Mouse (Mus musculus): Measurements from ENCODE around the gene Rnaseh2b. TPM values are rescaled to one million over a fixed set of nuclear protein-coding genes. Genes with fewer than 3 reads are reported as not detected.

The Rnaseh2b gene
- total and polyA plus RNA-seq, 2 experiments from 2014 or later = 21.3 to 40.3 TPM

GRCm38 (mm10) chr14:62353372-62353771 lies 61.0 kb downstream of the Rnaseh2b start:
- Histone ChIP-seq H3K36me3 (ENCODE audit: insufficient read depth) (no peaks in the 10 kb centered on the region), H3K27me3 (ENCODE audit: insufficient read depth, low read length) (no peaks in the 10 kb centered on the region), H3K9ac (no peak overlapping the region), H3K4me2 (ENCODE audit: low read depth) (no peak overlapping the region), H3K4me1 (ENCODE audit: insufficient read depth) (no peaks in the 10 kb centered on the region), H3K27ac (ENCODE audit: low read depth, low read length) (no peak overlapping the region), H3K4me3 (ENCODE audit: low read depth, low read length) (no peak overlapping the region), H3K9me3 (ENCODE audit: low read length) (no peaks in the 10 kb centered on the region)
- 65% methylated on average over 9 of the region's 9 CpGs for WGBS
- no peak for ATAC-seq
- no peak for DNase-seq
- TF ChIP-seq CTCF (IDR thresholded peaks at IDR 0.05; ENCODE audit: low read depth) = no peak

GRCm38 (mm10) chr14:62353793-62354192 lies 61.4 kb downstream of the Rnaseh2b start:
- Histone ChIP-seq H3K9ac (no peak overlapping the region), H3K4me1 (ENCODE audit: insufficient read depth) (no peaks in the 10 kb centered on the region), H3K4me2 (ENCODE audit: low read depth) (no peak overlapping the region), H3K27ac (ENCODE audit: low read depth, low read length) (no peak overlapping the region), H3K9me3 (ENCODE audit: low read length) (no peaks in the 10 kb centered on the region), H3K4me3 (ENCODE audit: low read depth, low read length) (no peak overlapping the region), H3K27me3 (ENCODE audit: insufficient read depth, low read length) (no peaks in the 10 kb centered on the region), H3K36me3 (ENCODE audit: insufficient read depth) (no peaks in the 10 kb centered on the region)
- no peak for DNase-seq
- 92% methylated on average over 5 of the region's 5 CpGs for WGBS
- ATAC-seq = no peak
- no peak for TF ChIP-seq CTCF (IDR thresholded peaks at IDR 0.05; ENCODE audit: low read depth)

GRCm38 (mm10) chr14:62355201-62355600 lies 62.8 kb downstream of the Rnaseh2b start:
- no peaks in the 10 kb centered on the region for H3K27me3 ChIP-seq (ENCODE audit: insufficient read depth, low read length)
- H3K36me3 ChIP-seq (ENCODE audit: insufficient read depth) = no peaks in the 10 kb centered on the region
- no peak overlapping the region for H3K4me3 ChIP-seq (ENCODE audit: low read depth, low read length)
- no peak overlapping the region for H3K4me2 ChIP-seq (ENCODE audit: low read depth)
- no peaks in the 10 kb centered on the region for H3K9me3 ChIP-seq (ENCODE audit: low read length)
- no peak overlapping the region for H3K27ac ChIP-seq (ENCODE audit: low read depth, low read length)
- no peak for TF ChIP-seq CTCF (IDR thresholded peaks at IDR 0.05; ENCODE audit: low read depth)
- 81% methylated on average over 7 of the region's 7 CpGs for WGBS
- DNase-seq (no peak), ATAC-seq (no peak)
- H3K9ac ChIP-seq = no peak overlapping the region
- H3K4me1 ChIP-seq (ENCODE audit: insufficient read depth) = no peaks in the 10 kb centered on the region

GRCm38 (mm10) chr14:62361263-62361980 lies 69.0 kb downstream of the Rnaseh2b start:
- no peak overlapping the region for H3K4me3 ChIP-seq (ENCODE audit: low read depth, low read length)
- no peak overlapping the region for H3K9ac ChIP-seq
- H3K4me1 ChIP-seq (ENCODE audit: insufficient read depth) = no peaks in the 10 kb centered on the region
- no peak for ATAC-seq
- no peak overlapping the region for H3K27ac ChIP-seq (ENCODE audit: low read depth, low read length)
- no peak overlapping the region for H3K4me2 ChIP-seq (ENCODE audit: low read depth)
- peaks cover 6% of the 10 kb centered on the region for H3K36me3 ChIP-seq (ENCODE audit: insufficient read depth)
- no peaks in the 10 kb centered on the region for H3K27me3 ChIP-seq (ENCODE audit: insufficient read depth, low read length)
- 91% methylated on average over 8 of the region's 8 CpGs for WGBS
- TF ChIP-seq CTCF (IDR thresholded peaks at IDR 0.05; ENCODE audit: low read depth) = no peak
- no peak for DNase-seq
- no peaks in the 10 kb centered on the region for H3K9me3 ChIP-seq (ENCODE audit: low read length)

- no peak for TF ChIP-seq CTCF (IDR thresholded peaks at IDR 0.05; ENCODE audit: low read depth)
- Histone ChIP-seq H3K4me1 (ENCODE audit: insufficient read depth) (no peaks in the 10 kb centered on the region), H3K27ac (ENCODE audit: low read depth, low read length) (no peak overlapping the region), H3K4me3 (ENCODE audit: low read depth, low read length) (no peak overlapping the region), H3K4me2 (ENCODE audit: low read depth) (no peak overlapping the region), H3K36me3 (ENCODE audit: insufficient read depth) (peaks cover 6% of the 10 kb centered on the region), H3K9ac (no peak overlapping the region), H3K9me3 (ENCODE audit: low read length) (no peaks in the 10 kb centered on the region), H3K27me3 (ENCODE audit: insufficient read depth, low read length) (no peaks in the 10 kb centered on the region)
- no peak for DNase-seq
- WGBS = 80% methylated on average over 2 of the region's 2 CpGs
- no peak for ATAC-seq
Observed at GRCm38 (mm10) chr14:62363774-62364173, 71.4 kb downstream of the Rnaseh2b start.

GRCm38 (mm10) chr14:62370819-62371218 lies 78.4 kb downstream of the Rnaseh2b start:
- 0 out of 2 replicates have a peak, but pooled peaks cover 2% of the 10 kb centered on the region for H3K4me1 ChIP-seq (ENCODE audit: insufficient read depth)
- no peak for DNase-seq
- H3K4me3 ChIP-seq (ENCODE audit: low read depth, low read length) = no peak overlapping the region
- H3K36me3 ChIP-seq (ENCODE audit: insufficient read depth) = no peaks in the 10 kb centered on the region
- H3K9ac ChIP-seq = no peak overlapping the region
- no peak for TF ChIP-seq CTCF (IDR thresholded peaks at IDR 0.05; ENCODE audit: low read depth)
- no peak for ATAC-seq
- no peak overlapping the region for H3K4me2 ChIP-seq (ENCODE audit: low read depth)
- 80% methylated on average over 6 of the region's 6 CpGs for WGBS
- no peak overlapping the region for H3K27ac ChIP-seq (ENCODE audit: low read depth, low read length)
- no peaks in the 10 kb centered on the region for H3K9me3 ChIP-seq (ENCODE audit: low read length)
- no peaks in the 10 kb centered on the region for H3K27me3 ChIP-seq (ENCODE audit: insufficient read depth, low read length)

GRCm38 (mm10) chr14:62374001-62374400 lies 81.6 kb downstream of the Rnaseh2b start:
- no peak overlapping the region for H3K27ac ChIP-seq (ENCODE audit: low read depth, low read length)
- no peak for TF ChIP-seq CTCF (IDR thresholded peaks at IDR 0.05; ENCODE audit: low read depth)

More at GRCm38 (mm10) chr14:62374001-62374400, 81.6 kb downstream of the Rnaseh2b start:
- H3K9ac ChIP-seq = no peak overlapping the region
- no peak overlapping the region for H3K4me3 ChIP-seq (ENCODE audit: low read depth, low read length)
- DNase-seq (no peak), ATAC-seq (no peak)
- no peak overlapping the region for H3K4me2 ChIP-seq (ENCODE audit: low read depth)
- 65% methylated on average over 10 of the region's 10 CpGs for WGBS
- H3K4me1 ChIP-seq (ENCODE audit: insufficient read depth) = 0 out of 2 replicates have a peak, but pooled peaks cover 2% of the 10 kb centered on the region
- H3K27me3 ChIP-seq (ENCODE audit: insufficient read depth, low read length) = no peaks in the 10 kb centered on the region
- no peaks in the 10 kb centered on the region for H3K36me3 ChIP-seq (ENCODE audit: insufficient read depth)
- no peaks in the 10 kb centered on the region for H3K9me3 ChIP-seq (ENCODE audit: low read length)
